Mouse (Mus musculus) erythroblast, embryonic 14.5 days (primary cell): ENCODE measurements around the gene Cdk5rap2.

Experiments
- GATA1 ChIP-seq: IDR thresholded peaks from 2 replicates; pipeline ENCODE4 v1.6.1; 2012; ENCODE audit warnings: low read length, inconsistent platforms, mixed read lengths
- TAL1 ChIP-seq: IDR thresholded peaks from 3 replicates; pipeline ENCODE4 v1.6.1; 2012; ENCODE audit warnings: low read length, inconsistent platforms, mixed read lengths

DNA sequence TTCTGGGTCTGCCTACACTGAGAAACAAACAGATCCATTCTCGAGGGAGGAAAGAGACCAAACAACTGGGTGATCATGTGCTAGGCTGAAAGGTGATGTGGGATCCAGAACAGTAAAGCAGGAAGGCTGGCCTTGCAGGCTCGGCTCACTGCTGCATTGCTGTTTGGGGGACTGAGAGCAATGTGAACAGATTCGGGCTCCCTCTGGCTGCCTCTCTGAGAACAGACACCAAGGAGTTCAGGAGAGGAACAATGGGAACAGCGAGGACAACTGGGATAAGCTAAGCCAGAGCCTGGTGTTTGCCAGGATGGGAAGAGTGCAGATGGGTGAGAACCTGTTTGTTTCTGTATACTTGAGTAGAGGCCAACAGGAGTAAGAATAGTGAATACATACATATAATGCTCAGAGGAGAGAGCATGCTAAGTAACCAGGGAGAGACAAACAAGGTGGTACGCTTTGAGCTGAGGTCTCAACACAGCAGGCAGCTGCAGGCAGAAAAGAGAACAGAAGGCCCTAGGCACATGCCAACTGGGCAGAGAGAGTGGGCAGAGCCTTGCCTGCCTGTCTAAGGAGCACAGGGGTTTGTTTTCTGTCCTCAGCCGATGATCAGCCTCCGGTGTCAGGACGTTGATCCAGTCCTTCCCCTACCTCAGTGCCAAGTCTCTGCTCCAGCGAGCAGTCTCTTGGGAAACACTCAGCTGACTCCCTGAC lies 8.0 kb downstream of the Cdk5rap2 start:
- TF ChIP-seq GATA1 (no peak), TAL1 (no peak)
